Mouse (Mus musculus) forebrain, embryonic 16.5 days (tissue): Measurements from ENCODE around the gene Cpne4. TPM values are rescaled to one million over a fixed set of nuclear protein-coding genes. Genes with fewer than 3 reads are reported as not detected.

ENCODE experiments used
- ATAC-seq: fragments of 200-750 bp; cut with Nextera tagmentation; 2 replicates; pipeline ENCODE4 v1.8.0; 2017; ENCODE audit warnings: mild to moderate bottlenecking, moderate library complexity
- H3K27ac ChIP-seq: fragments of 300-500 bp; sonication (generic); 2 replicates; pipeline ENCODE4 v1.5.1; 2014; ENCODE audit warnings: low read length, control low read depth
- H3K27me3 ChIP-seq: fragments of 300-500 bp; sonication (generic); replicated peaks from 2 replicates; pipeline ENCODE4 v1.6.1; 2014; ENCODE audit warnings: low read length; ENCODE audit not compliant: control insufficient read depth, insufficient read depth
- H3K36me3 ChIP-seq: fragments of 300-500 bp; sonication (generic); 2 replicates; pipeline ENCODE4 v1.6.1; 2014; ENCODE audit not compliant: control insufficient read depth, insufficient read depth
- H3K4me1 ChIP-seq: fragments of 300-500 bp; sonication (generic); replicated peaks from 2 replicates; pipeline ENCODE4 v1.6.1; 2014; ENCODE audit warnings: low read length; ENCODE audit not compliant: control insufficient read depth, insufficient read depth
- H3K4me2 ChIP-seq: fragments of 300-500 bp; sonication (generic); 2 replicates; pipeline ENCODE4 v1.6.1; 2014; ENCODE audit warnings: mild to moderate bottlenecking, low read length, control low read depth
- H3K4me3 ChIP-seq: fragments of 300-500 bp; sonication (generic); replicated peaks from 2 replicates; pipeline ENCODE4 v1.5.1; 2014; ENCODE audit warnings: mild to moderate bottlenecking, low read length, control low read depth
- H3K9ac ChIP-seq: fragments of 300-500 bp; sonication (generic); replicated peaks from 2 replicates; pipeline ENCODE4 v1.6.1; 2014; ENCODE audit warnings: low read depth, low read length, control low read depth
- H3K9me3 ChIP-seq: fragments of 300-500 bp; sonication (generic); 2 replicates; pipeline ENCODE4 v1.6.1; 2016; ENCODE audit warnings: low read length; ENCODE audit not compliant: control insufficient read depth
- WGBS: fragments of 180-500 bp; shearing (Covaris S2); extraction: QIAGEN DNeasy Blood & Tissue Kit; methylation state at CpG from one replicate; pipeline ENCODE4 v1.1.7; 2014; 5-methylcytosine and 5-hydroxymethylcytosine counted together
- polyA plus RNA-seq: library from polyadenylated mRNA; unstranded; fragments of >200 nt; fragmentation: Nextera tagmentation; extraction: Ambion mirVana; gene quantifications from 2 replicates; pipeline ENCODE4 v1.2.1, GENCODE M21; 2015

Gene Cpne4
- polyA plus RNA-seq, 1 experiment from 2014 or later: 21.7 TPM

DNA sequence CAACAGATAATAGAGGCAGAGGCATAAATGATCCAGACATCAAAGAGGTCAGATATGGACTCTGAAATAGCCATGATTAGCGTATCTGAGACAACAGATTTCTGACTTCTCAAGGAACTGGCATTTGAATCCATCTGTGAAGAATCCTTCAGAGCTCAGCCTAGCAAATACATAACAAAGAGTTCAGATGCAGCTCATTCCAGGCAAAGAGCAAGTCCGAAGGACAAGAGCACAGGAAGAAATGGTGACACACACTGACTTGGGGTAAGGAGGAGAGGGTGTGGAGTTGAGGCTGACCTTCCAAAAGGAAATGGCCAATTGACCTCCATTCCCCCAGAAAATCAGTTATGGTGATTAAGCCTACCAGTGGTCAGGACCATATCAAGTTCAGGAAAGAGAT, 375.0 kb downstream of the Cpne4 start:
- Histone ChIP-seq H3K36me3 (no peaks in the 10 kb centered on the region), H3K4me1 (no peaks in the 10 kb centered on the region), H3K27ac (no peak overlapping the region), H3K27me3 (no peaks in the 10 kb centered on the region), H3K9me3 (no peaks in the 10 kb centered on the region), H3K4me2 (no peak overlapping the region), H3K4me3 (no peak overlapping the region), H3K9ac (no peak overlapping the region)
- WGBS: 79% methylated on average over 2 of the region's 2 CpGs
- no peak for ATAC-seq

- Histone ChIP-seq H3K4me3 (no peak overlapping the region), H3K27me3 (no peaks in the 10 kb centered on the region), H3K4me1 (no peaks in the 10 kb centered on the region), H3K4me2 (no peak overlapping the region), H3K9ac (no peak overlapping the region), H3K27ac (no peak overlapping the region), H3K36me3 (no peaks in the 10 kb centered on the region), H3K9me3 (no peaks in the 10 kb centered on the region)
- no peak for ATAC-seq
- 72% methylated on average over 9 of the region's 9 CpGs for WGBS
Observed at GRCm38 (mm10) chr9:104928806-104929205, 381.7 kb downstream of the Cpne4 start.

DNA sequence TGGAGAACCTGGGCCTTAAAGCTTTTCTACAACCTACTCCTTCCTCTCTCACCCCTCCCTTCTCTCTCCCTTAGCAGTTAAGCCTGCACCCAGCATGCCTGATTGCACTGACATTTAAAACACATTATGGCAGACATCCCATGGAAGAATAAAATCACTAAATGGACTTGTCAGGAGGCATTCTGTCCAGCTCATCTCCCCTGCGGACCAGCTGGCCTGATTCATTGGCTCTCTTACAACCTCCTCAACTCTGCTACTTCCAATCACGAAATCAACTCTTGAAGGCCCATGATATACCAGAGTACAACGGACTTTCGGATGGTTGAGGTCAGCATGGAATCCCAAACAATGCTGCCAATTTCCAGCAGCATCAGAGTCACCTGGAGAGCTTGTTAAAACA, 393.3 kb downstream of the Cpne4 start:
- WGBS: 60% methylated on average over 4 of the region's 4 CpGs
- Histone ChIP-seq H3K4me1 (no peaks in the 10 kb centered on the region), H3K27me3 (no peaks in the 10 kb centered on the region), H3K27ac (no peak overlapping the region), H3K9ac (no peak overlapping the region), H3K4me2 (no peak overlapping the region), H3K36me3 (no peaks in the 10 kb centered on the region), H3K9me3 (no peaks in the 10 kb centered on the region), H3K4me3 (no peak overlapping the region)
- no peak for ATAC-seq

GRCm38 (mm10) chr9:104950551-104950950, 403.5 kb downstream of the Cpne4 start:
- 77% methylated on average over 4 of the region's 4 CpGs for WGBS
- Histone ChIP-seq H3K27me3 (no peaks in the 10 kb centered on the region), H3K4me2 (no peak overlapping the region), H3K9ac (no peak overlapping the region), H3K9me3 (no peaks in the 10 kb centered on the region), H3K4me3 (no peak overlapping the region), H3K4me1 (no peaks in the 10 kb centered on the region), H3K27ac (no peak overlapping the region), H3K36me3 (no peaks in the 10 kb centered on the region)
- ATAC-seq: no peak

- ATAC-seq: no peak
- Histone ChIP-seq H3K27ac (no peak overlapping the region), H3K4me3 (no peak overlapping the region), H3K9me3 (no peaks in the 10 kb centered on the region), H3K9ac (no peak overlapping the region), H3K27me3 (no peaks in the 10 kb centered on the region), H3K36me3 (no peaks in the 10 kb centered on the region), H3K4me1 (no peaks in the 10 kb centered on the region), H3K4me2 (no peak overlapping the region)
- 82% methylated on average over 3 of the region's 3 CpGs for WGBS
Observed at GRCm38 (mm10) chr9:104952176-104952575, 405.1 kb downstream of the Cpne4 start.

GRCm38 (mm10) chr9:104972828-104973227, 425.7 kb downstream of the Cpne4 start:
- no peak overlapping the region for H3K4me2 ChIP-seq
- no peak for ATAC-seq
- H3K27me3 ChIP-seq: no peaks in the 10 kb centered on the region
- WGBS: 85% methylated on average over 7 of the region's 7 CpGs
- no peak overlapping the region for H3K4me3 ChIP-seq
- no peaks in the 10 kb centered on the region for H3K36me3 ChIP-seq
- H3K4me1 ChIP-seq: no peaks in the 10 kb centered on the region
- H3K27ac ChIP-seq: no peak overlapping the region
- H3K9ac ChIP-seq: no peak overlapping the region
- no peaks in the 10 kb centered on the region for H3K9me3 ChIP-seq

DNA sequence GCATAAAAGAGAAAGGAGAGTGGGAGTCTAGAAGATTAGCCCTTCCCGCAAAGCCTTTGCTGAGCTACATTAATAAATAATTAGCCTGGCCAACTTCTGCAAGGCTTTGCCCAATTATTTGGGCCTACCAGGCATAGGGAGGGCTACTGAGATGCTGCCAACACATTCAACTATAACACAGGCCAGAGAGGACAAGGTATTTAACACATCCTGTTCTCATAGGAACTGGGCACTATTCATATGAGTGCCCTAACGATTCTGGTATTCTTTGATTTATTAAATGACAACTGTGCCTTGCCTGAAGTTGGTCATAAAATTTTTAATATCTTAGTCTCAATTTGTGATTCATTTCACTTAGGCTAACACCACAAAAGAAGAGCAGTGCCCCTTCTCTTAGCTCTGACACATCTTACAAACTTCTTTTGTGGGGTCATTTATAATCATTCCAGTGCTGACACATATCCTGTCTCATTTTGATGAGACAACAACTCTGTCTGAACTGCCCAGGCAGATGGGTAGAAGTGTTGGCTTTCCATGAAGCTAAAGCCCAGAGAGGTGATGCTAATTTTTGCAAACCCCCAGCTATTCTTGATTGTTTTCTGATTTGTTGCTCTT, 435.0 kb downstream of the Cpne4 start:
- Histone ChIP-seq H3K4me1 (no peaks in the 10 kb centered on the region), H3K36me3 (no peaks in the 10 kb centered on the region), H3K27me3 (no peaks in the 10 kb centered on the region), H3K9me3 (no peaks in the 10 kb centered on the region), H3K4me3 (no peak overlapping the region), H3K4me2 (no peak overlapping the region), H3K27ac (no peak overlapping the region), H3K9ac (no peak overlapping the region)
- WGBS: 68% methylated on average over 2 of the region's 2 CpGs
- ATAC-seq: no peak

- Histone ChIP-seq H3K27ac (no peak overlapping the region), H3K4me1 (no peaks in the 10 kb centered on the region), H3K4me2 (no peak overlapping the region), H3K27me3 (no peaks in the 10 kb centered on the region), H3K4me3 (no peak overlapping the region), H3K9me3 (no peaks in the 10 kb centered on the region), H3K9ac (no peak overlapping the region), H3K36me3 (no peaks in the 10 kb centered on the region)
- 62% methylated on average over 1 of the region's 1 CpGs for WGBS
- ATAC-seq: no peak
Observed at GRCm38 (mm10) chr9:104998225-104998624, 451.1 kb downstream of the Cpne4 start.

DNA sequence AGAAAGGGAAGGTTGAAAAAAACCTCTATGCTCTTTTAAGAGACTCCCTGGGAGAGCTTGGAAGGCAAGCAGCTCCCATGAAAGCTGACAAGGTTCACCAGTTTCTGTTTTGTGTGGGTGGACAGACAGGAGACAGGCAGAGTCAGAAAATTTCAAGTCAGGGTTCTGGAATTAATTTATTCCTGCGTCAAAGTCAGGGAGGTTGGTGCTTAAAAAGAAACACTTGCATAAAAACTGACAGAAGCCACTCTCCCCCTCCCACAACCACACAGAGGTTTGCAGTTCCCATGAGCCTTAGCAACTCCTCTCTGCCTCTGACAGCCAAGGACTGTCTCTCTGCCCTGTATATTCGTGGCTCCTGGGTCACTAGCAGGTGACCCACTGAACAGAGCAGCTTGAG, 463.6 kb downstream of the Cpne4 start:
- Histone ChIP-seq H3K9me3 (no peaks in the 10 kb centered on the region), H3K27me3 (no peaks in the 10 kb centered on the region), H3K36me3 (no peaks in the 10 kb centered on the region), H3K4me2 (no peak overlapping the region), H3K4me1 (no peaks in the 10 kb centered on the region), H3K27ac (no peak overlapping the region), H3K4me3 (no peak overlapping the region), H3K9ac (no peak overlapping the region)
- 32% methylated on average over 2 of the region's 2 CpGs for WGBS
- no peak for ATAC-seq

- Histone ChIP-seq H3K9ac (no peak overlapping the region), H3K27ac (no peak overlapping the region), H3K9me3 (no peaks in the 10 kb centered on the region), H3K4me1 (no peaks in the 10 kb centered on the region), H3K27me3 (no peaks in the 10 kb centered on the region), H3K4me3 (no peak overlapping the region), H3K36me3 (no peaks in the 10 kb centered on the region), H3K4me2 (no peak overlapping the region)
- WGBS: 87% methylated on average over 7 of the region's 7 CpGs
- ATAC-seq: no peak
Observed at GRCm38 (mm10) chr9:105018186-105018585, 471.1 kb downstream of the Cpne4 start.
